Mouse (Mus musculus) right cerebral cortex, postnatal 36 days (tissue): ENCODE results near the gene Snap23.

Experiments
- DNase-seq, 2 experiments: peaks; one replicate each; pipeline ENCODE4 v3.0.0; 2022; ENCODE audit warnings: low spot score in 2 of 2, mixed read lengths in 1 of 2

Gene Snap23

GRCm38 (mm10) chr2:120578286-120578685, 10.8 kb downstream of the Snap23 start:
- no peak for DNase-seq

DNA sequence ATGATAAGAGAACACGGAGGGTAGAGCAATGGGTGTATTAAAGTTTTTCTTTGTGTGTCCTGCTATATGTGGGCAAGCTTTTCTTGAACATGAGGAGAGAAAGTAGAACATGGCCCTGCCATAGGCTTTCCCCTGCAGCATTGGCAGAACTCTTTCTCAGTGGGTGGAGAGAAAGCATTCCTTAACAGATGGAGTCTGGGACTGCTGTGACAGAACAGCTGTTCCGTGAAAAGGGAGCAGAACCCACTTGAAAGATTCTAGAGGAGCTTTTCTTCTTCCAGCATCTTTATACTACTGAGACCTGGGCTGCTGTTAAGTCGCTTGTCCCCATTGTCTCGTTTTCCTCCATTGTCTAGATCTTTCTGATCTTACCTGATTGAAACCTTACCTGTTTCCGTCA, 22.3 kb downstream of the Snap23 start:
- peak; percentile 50 to 81 for DNase-seq

GRCm38 (mm10) chr2:120592227-120592626, 24.8 kb downstream of the Snap23 start:
- DNase-seq, result no peak

DNA sequence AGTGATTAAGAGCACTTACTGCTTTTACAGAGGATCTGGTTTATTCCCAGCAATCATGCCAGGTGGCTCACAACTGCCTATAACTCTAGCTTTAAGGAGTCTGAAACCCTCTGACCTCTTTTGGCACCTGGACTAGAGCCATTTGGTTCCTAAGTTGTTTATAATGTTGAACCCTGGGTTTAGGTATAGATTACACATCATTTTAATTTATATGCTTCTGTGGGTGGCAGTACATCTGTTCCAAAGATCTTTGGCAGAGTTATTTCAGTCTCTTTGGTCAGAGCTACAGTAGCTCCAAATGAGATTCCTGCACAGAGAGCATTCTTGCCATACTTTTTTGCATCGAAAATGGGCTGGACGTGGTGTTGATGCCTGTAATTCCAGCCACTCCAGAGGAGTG, 30.3 kb downstream of the Snap23 start:
- DNase-seq, result peak in 1 of 2 experiments; percentile 4

- DNase-seq, result no peak
Observed at GRCm38 (mm10) chr2:120599506-120599905, 32.0 kb downstream of the Snap23 start.

DNA sequence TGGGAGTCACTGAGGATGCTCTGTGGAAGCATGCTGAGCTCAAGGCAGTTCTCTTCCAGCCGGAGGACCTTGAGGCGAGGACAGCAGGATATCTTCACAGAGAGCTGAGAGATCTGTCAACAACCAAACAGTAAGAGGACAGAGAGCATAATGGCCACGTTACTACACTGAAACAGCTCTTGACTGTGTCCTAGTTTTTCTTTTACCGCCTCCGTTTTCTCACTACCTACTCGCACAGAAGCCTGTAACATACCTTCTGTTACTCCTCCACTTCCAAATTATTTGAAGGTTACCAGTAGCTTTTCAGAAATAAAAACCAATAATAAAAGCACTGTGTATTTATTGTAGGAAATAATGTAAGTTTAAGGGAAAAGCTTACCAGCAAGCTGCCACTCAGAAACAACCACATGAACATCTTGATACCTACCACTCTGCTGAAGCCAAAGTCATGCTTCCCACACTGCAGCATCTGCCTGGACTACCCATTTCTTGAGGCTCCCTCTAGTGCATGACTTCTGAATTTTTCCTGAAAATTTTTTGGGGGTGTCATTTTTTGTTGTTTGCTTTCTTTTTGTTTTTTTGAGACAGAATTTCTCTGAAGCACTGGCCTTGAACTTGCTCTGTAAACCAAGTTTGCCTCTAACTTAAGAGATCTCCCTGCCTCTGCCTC, 38.7 kb downstream of the Snap23 start:
- DNase-seq, result peak in 1 of 2 experiments; percentile 45

GRCm38 (mm10) chr2:120608830-120609723, 41.6 kb downstream of the Snap23 start, which contains the start of the genes Haus2 and Lrrc57:
TSS of gene Haus2 (plus strand) at chr2:120609383.
TSS of gene Lrrc57 (minus strand) at chr2:120609520.
- peak; percentile 86 to 90 for DNase-seq

- DNase-seq, result no peak
Observed at GRCm38 (mm10) chr2:120616279-120617163, 49.0 kb downstream of the Snap23 start.

DNA sequence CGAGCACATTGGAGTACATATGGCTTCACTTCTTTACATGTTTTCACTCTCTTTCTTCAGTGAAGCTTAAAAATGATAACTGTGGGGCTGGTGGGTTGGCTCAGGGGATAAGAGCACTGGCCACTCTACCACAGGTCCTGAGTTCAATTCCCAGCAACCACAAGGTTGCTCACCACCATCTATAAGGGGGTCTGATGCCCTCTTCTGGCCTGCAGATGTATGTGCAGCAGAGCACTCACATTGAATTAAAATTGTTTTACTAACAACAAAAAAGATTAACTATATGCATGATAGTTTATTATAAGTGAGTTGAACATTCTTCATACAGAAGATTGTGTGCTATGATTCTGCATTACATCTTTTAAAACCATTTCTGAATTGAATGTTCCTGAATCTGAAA, 52.1 kb downstream of the Snap23 start:
- DNase-seq, result no peak

DNA sequence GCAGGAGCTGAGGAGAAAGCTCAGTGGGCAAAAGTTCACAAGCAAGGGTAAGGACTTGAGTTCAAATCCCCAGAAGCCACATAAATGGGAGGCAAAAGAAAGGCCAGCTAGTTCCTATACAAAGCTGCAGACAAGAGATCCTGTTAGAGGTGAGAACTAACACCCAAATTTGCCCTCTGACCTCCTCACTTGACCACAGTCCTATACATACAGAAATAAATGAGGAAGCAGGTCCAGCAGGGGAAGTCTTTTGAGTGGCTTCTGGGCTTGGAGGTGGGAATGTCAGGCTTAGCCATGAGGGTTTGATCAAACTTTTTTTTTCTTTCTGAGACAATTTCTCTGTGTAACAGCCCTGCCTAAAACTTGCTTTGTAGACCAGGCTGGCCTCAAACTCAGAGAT, 55.4 kb downstream of the Snap23 start:
- DNase-seq, result no peak

DNA sequence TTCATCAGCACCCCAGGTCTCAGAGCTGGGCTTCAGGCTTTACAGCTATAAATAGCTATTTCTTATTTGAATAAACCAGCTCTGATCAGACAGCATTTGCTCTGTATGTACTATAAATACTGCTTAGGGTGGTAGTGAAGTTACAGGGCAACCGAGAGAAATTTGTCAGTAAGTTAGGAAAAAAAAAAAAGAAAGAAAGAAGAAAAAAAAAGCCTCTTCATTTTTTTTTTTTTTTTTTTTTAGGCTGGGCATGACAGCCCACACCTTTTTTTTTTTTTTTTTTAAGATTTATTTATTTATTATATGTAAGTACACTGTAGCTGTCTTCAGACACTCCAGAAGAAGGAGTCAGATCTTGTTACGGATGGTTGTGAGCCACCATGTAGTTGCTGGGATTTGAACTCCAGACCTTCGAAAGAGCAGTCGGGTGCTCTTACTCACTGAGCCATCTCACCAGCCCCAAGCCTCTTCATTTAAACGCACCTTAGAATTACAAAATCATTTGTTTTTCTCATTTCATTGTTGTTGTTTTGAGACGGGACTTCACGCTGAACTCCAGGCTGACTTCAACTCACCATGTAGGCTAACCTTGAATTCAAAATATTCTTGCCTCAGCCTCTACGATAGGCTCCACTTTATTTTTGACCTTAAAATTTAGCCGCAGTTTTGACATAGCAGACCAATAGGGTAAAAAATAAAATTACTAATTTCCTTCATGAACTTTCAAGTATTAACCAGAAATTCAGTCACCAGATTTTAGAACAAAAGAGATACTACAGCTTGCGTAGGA, 60.8 kb downstream of the Snap23 start:
- DNase-seq, result no peak

DNA sequence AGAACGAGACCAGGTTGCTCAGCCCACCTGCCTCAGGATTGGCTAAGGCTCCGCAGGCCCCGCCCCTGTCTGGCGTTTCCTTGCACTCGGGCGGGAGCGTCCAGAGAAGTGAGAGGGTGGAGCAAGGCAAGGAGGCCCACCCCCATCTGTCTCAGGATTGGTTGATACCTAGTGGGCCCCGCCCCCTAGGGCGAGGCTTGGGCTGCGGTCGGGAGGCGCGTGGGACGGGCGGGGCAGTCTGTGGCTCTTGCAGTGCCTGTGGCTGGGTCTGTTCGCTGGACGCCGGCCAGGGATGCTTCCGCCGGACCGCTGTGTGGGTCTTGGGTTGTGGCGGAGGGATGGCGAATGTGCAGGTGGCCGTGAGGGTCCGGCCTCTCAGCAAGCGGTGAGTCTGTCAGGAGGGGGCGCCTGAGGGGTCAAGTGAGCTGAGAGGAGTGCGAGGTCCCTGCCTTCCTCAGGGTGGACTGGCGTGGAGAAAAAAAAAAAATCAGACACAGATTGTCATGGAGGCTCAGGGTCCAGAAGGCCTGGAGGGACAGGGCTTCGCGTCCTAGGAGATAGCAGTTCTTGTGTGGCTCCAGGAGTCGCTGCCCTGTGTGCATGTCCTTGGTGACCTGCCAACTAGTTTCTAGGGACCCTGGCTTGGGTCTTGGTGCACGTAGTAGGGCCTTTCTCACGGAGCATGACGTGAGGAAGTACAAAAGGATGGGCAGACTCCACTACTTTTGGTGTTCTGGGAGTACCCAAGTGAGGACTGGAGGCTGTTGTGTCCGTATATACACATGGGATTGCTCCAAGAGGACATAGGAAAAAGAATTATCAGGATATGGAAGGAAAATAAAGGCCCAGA, 61.6 kb downstream of the Snap23 start, which contains the start of gene Stard9:
Gene Stard9, plus strand, starts transcription at position 236 of the 850 bp plus-strand sequence.
- peak; percentile 96 to 99 for DNase-seq

- DNase-seq, result no peak
Observed at GRCm38 (mm10) chr2:120630246-120630645, 62.8 kb downstream of the Snap23 start.

- no peak for DNase-seq
Observed at GRCm38 (mm10) chr2:120630655-120631054, 63.2 kb downstream of the Snap23 start.

GRCm38 (mm10) chr2:120631521-120631920, 64.0 kb downstream of the Snap23 start:
- no peak for DNase-seq

DNA sequence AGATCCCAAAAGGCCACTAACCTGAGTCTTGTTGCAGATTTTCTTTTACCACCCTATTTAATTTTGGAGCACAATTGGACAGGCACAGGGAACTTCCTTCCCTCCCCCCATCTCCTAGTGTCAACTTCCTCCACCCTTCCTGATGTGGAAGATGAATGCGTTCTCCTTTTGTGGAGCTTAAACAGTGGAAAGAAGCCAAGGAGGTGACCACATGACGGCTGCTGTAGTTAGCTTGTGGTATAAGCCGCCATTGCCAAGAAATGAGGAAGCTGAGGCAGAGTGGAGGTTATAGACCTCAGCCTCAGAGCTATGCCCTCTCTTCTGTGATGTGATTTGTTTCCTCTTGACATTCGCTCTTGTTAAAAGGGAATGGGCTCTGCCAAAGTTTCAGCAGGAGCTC, 64.5 kb downstream of the Snap23 start:
- peak in 1 of 2 experiments; percentile 9 for DNase-seq

- DNase-seq, result no peak
Observed at GRCm38 (mm10) chr2:120640835-120641234, 73.4 kb downstream of the Snap23 start.

DNA sequence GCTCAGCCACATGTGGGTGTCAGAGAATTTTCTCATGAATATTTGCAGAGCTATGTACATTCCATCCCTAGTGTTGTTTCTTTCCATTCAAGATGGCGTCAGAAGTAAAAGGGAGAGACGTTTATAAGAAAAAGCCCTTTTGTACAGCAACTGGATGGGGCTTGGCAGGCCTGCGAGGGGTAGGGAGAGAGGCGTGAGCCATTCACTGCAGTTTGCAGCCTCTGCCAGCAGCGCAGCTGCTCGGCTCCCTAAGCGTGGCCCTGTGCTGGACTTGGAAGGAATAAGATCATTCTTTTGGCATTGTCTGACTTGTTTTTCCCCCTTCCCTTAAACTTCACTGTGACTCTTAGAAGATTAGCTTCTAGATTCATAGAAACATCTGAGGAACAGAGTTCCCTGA, 76.4 kb downstream of the Snap23 start:
- no peak for DNase-seq

GRCm38 (mm10) chr2:120646777-120647176, 79.3 kb downstream of the Snap23 start:
- no peak for DNase-seq
